14 mouse cellular contexts compared by ENCODE assay signal in genomic region chr2:129864958-129865357, GRCm38 (mm10).
DNase-seq lines count a peak whose midpoint lies in the region; ATAC-seq lines count a peak whose summit lies in the region.
"Had no signal": no experiment of that assay in that cellular context is flagged by ENCODE, and none has a peak within 500 bp of the region (broad histone marks: within the 10 kb centered on the region; RNA-seq: fewer than 3 reads in every experiment).

No protein-coding gene starts in this region.

- peak; percentile 89 for ATAC-seq in cerebellum, adult (ENCODE audit: insufficient number of reproducible peaks, low FRiP score, low TSS enrichment)
- ATAC-seq: forebrain, embryonic 16.5 days; intestine, embryonic 16.5 days; liver, postnatal 0 days had no signal

- DNase-seq in cerebellum, postnatal 4 days (ENCODE audit: low spot score in 2 of 2), result no peak
- DNase-seq in kidney, adult 8-10 months, result peak; percentile 31 to 57
- no peak for DNase-seq in kidney, postnatal 4 days
- DNase-seq in 416B (ENCODE audit: low read depth), result peak; percentile 26
- DNase-seq in cerebellum, postnatal 14 days, result peak; percentile 76 to 78
- no peak for DNase-seq in adrenal gland, postnatal 36 days
- DNase-seq in spleen, adult 12 weeks (ENCODE audit: low spot score), result no peak
- DNase-seq: adrenal gland, adult 8-10 months; heart, adult 2 months; heart, postnatal 36 days; liver, postnatal 0 days had no signal

Comparison
In these comparisons a context has a peak if more than half of its experiments do, and no peak if none do; other contexts are left out.
1. DNase-seq: peak in kidney, adult 8-10 months (2 of 2), 416B (single experiment) and cerebellum, postnatal 14 days (2 of 2); none in cerebellum, postnatal 4 days (0 of 2), kidney, postnatal 4 days (0 of 2), adrenal gland, postnatal 36 days (0 of 2) and spleen, adult 12 weeks (single experiment).